Mouse (Mus musculus): ENCODE measurements around the gene Anks1b.

Gene Anks1b

GRCm38 (mm10) chr10:90685367-90685766, 812.1 kb downstream of the Anks1b start:
- DNase-seq: no peak

GRCm38 (mm10) chr10:90688153-90688552, 814.8 kb downstream of the Anks1b start:
- DNase-seq: no peak

GRCm38 (mm10) chr10:90688696-90689252, 815.5 kb downstream of the Anks1b start:
- DNase-seq: no peak

GRCm38 (mm10) chr10:90689854-90690513, 816.7 kb downstream of the Anks1b start:
- peak; percentile 72 for DNase-seq

GRCm38 (mm10) chr10:90696687-90697086, 823.4 kb downstream of the Anks1b start:
- peak; percentile 29 for DNase-seq

- DNase-seq: no peak
Measured at GRCm38 (mm10) chr10:90697413-90697812, 824.1 kb downstream of the Anks1b start.

- DNase-seq: no peak
Measured at GRCm38 (mm10) chr10:90699211-90699610, 825.9 kb downstream of the Anks1b start.

GRCm38 (mm10) chr10:90704602-90705001, 831.3 kb downstream of the Anks1b start:
- DNase-seq: no peak

GRCm38 (mm10) chr10:90708822-90709601, 835.7 kb downstream of the Anks1b start:
- no peak for DNase-seq

GRCm38 (mm10) chr10:90709602-90709931, 836.3 kb downstream of the Anks1b start:
- no peak for DNase-seq

GRCm38 (mm10) chr10:90717961-90718360, 844.7 kb downstream of the Anks1b start:
- DNase-seq: no peak

GRCm38 (mm10) chr10:90718684-90719083, 845.4 kb downstream of the Anks1b start:
- DNase-seq: no peak

- no peak for DNase-seq
Measured at GRCm38 (mm10) chr10:90719996-90720395, 846.7 kb downstream of the Anks1b start.

- DNase-seq: no peak
Measured at GRCm38 (mm10) chr10:90723071-90723494, 849.8 kb downstream of the Anks1b start.

- DNase-seq: no peak
Measured at GRCm38 (mm10) chr10:90723941-90724341, 850.6 kb downstream of the Anks1b start.

GRCm38 (mm10) chr10:90724931-90725330, 851.6 kb downstream of the Anks1b start:
- DNase-seq: no peak

- peak; percentile 73 for DNase-seq
Measured at GRCm38 (mm10) chr10:90728401-90729358, 855.4 kb downstream of the Anks1b start.

- peak; percentile 27 for DNase-seq
Measured at GRCm38 (mm10) chr10:90729527-90729926, 856.2 kb downstream of the Anks1b start.

GRCm38 (mm10) chr10:90732823-90733222, 859.5 kb downstream of the Anks1b start:
- DNase-seq: no peak

GRCm38 (mm10) chr10:90733632-90734031, 860.3 kb downstream of the Anks1b start:
- DNase-seq: peak; percentile 41

- no peak for DNase-seq
Measured at GRCm38 (mm10) chr10:90738475-90738874, 865.2 kb downstream of the Anks1b start.

GRCm38 (mm10) chr10:90740956-90741355, 867.6 kb downstream of the Anks1b start:
- DNase-seq: no peak

GRCm38 (mm10) chr10:90751889-90752288, 878.6 kb downstream of the Anks1b start:
- DNase-seq: no peak
